Mouse (Mus musculus) urinary bladder, postnatal 25 days (tissue): Measurements from ENCODE around the gene Col4a5.

ENCODE experiments used
- DNase-seq: peaks from one replicate; pipeline ENCODE4 v3.0.0; 2022; ENCODE audit warnings: low spot score

The Col4a5 gene

DNA sequence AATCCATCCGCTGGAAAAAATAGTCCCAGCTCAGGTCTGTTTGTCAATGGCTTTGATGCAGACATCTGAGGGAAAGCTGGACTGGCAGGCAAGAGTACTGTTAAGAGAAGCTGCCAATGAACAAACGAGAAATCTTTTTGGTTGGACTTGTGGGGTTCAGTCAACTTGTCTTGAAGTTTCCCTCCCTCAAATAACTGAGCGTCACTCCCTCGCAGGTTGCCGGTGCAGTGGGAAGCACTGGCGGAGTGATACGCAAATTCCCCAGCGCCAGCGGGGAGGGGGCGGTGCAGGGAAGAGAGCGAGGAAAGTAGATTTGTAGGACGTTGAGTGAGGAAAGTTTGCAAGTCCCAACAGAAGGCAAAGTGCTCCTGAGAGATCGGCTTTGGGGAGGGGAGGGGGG, at the start of gene Col4a5:
Gene Col4a5, plus strand, starts transcription at position 276 of the 400 bp plus-strand sequence.
- DNase-seq, result peak; percentile 50

DNA sequence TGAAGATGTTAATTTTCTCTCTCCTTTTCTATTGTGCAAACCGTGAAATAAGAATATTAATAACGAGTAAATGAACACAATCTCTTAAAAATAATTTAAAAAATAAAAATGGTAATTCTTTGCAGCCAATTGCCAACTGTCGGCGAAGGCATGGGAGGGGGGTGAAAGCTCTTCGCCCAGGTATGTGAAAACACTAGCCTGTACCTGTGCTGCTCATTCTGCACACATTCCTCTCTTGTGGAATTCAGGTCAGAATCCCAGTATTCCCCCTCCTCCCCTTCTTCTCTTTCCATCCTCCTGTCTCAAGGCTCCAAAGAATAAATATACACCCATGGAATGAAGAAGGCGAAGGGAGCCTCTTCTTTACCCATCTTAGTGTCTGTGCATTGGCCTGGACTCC, 38.4 kb upstream of the Col4a5 start:
- no peak for DNase-seq

- no peak for DNase-seq
These were observed 35.8 kb upstream of the Col4a5 start for GRCm38 (mm10) chrX:141439423-141439822.

- DNase-seq, result no peak
These were observed 27.2 kb upstream of the Col4a5 start for GRCm38 (mm10) chrX:141447936-141448335.

GRCm38 (mm10) chrX:141473470-141474302, 1.5 kb upstream of the Col4a5 start, which contains the start of gene Col4a6:
Gene Col4a6 (minus strand): TSS chrX:141474076.
- DNase-seq, result no peak

GRCm38 (mm10) chrX:141475566-141476327, 562 bp downstream of the Col4a5 start:
- DNase-seq, result peak; percentile 8

GRCm38 (mm10) chrX:141494545-141494944, 19.4 kb downstream of the Col4a5 start:
- no peak for DNase-seq

GRCm38 (mm10) chrX:141503125-141503524, 27.9 kb downstream of the Col4a5 start:
- DNase-seq, result no peak

DNA sequence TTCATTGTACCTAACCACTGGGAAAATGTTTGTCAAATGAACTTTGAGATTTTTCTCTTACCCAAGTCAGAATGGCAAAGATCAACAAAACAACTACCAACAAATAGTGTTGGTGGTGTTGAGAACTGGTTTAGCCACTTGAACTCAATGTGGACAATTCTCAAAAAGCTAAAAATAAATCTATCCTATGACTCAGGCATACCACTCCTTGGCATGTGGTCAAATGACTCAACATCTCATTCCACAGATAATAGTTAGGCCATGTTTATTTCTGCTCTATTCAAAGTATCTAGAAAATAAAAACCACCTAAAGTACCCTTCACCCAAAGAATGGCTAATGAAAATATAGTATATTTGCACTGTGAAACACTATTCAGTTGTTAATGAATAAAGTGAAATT, 58.3 kb downstream of the Col4a5 start:
- no peak for DNase-seq

GRCm38 (mm10) chrX:141547471-141547870, 72.3 kb downstream of the Col4a5 start:
- DNase-seq, result no peak

DNA sequence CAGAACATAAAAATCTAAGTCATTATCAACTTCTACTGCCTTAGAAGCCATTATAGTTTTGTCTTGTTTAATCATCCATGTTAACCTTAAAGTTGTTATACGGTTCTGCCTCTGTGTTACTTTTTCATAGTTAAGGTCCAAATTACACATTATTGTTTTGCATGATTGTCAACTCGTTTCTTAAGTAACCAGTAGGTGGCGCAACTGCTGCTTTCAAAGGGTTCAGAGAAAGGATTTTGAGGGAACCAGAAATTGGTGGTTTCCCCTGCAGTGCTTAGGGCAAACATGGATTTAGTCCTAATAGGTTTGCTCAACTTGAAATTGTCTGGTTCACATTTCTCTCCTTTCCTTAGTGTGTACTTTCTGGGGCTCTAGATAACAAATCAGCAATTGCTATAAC, 115.1 kb downstream of the Col4a5 start:
- DNase-seq, result no peak

- DNase-seq, result no peak
These were observed 246.5 kb downstream of the Col4a5 start for GRCm38 (mm10) chrX:141721725-141722124.

- no peak for DNase-seq
These were observed 248.8 kb downstream of the Col4a5 start for GRCm38 (mm10) chrX:141723936-141724335.

DNA sequence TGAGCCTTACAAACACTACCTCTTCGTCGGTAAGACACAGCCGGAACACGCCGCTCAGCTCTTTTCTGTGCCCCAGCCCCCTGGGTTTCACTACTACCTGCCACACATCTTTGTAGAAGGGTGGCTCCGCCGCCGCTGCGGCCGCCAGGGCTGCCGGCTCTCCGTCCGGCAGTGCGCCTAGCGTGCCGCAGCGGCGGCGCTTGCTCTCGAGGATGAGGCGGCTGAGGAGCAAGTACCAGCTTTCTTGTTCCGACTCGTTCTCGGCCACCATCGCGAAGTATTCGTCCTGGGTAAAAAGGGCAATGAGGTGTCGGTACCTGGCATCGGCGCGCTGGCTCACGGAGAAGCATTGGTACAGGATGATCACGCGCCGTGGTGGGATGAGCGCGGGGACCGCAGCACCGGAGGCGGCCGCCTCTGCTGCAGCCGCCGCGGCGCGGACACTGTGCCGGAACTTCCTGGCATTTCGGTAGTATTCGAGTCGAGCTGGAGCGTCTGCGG, 249.3 kb downstream of the Col4a5 start:
- DNase-seq, result no peak

GRCm38 (mm10) chrX:141724937-141725918, 250.0 kb downstream of the Col4a5 start, which contains the start of gene Irs4:
Gene Irs4 (minus strand): TSS chrX:141725263.
- no peak for DNase-seq

GRCm38 (mm10) chrX:141729570-141729969, 254.4 kb downstream of the Col4a5 start:
- DNase-seq, result no peak
